In genomic region chr11:19924757-19925148, GRCm38 (mm10) we compare ENCODE assay signal across 8 mouse cellular contexts. TPM values are rescaled to one million over a fixed set of nuclear protein-coding genes. Genes with fewer than 3 reads are reported as not detected.
DNase-seq lines count a peak whose midpoint lies in the region; ATAC-seq and TF ChIP-seq lines count a peak whose summit lies in the region.

No protein-coding gene starts in this region.

- peak overlapping the region; percentile 65 for H3K4me2 ChIP-seq in forebrain, postnatal 0 days (ENCODE audit: low read depth)
- H3K4me2 ChIP-seq in intestine, postnatal 0 days (replicated peaks; ENCODE audit: low read depth): peak overlapping the region; percentile 90
- peak overlapping the region; percentile 88 for H3K4me2 ChIP-seq in stomach, postnatal 0 days (replicated peaks; ENCODE audit: low read depth)

- ATAC-seq in forebrain, postnatal 0 days: peak; percentile 19
- ATAC-seq in intestine, postnatal 0 days: no peak
- 0 out of 2 replicates have a peak, but pooled peaks have one; percentile 0 for ATAC-seq in stomach, postnatal 0 days (ENCODE audit: low FRiP score, low TSS enrichment)
- ATAC-seq in monocyte, adult 5-6 weeks (replicated peaks; ENCODE audit: insufficient number of reproducible peaks, low FRiP score, low TSS enrichment, poor library complexity, severe bottlenecking): no peak

- peak overlapping the region; percentile 84 for H3K27ac ChIP-seq in bone marrow, adult 2 months (ENCODE audit: control insufficient read depth, insufficient read depth, low read depth, low read length, poor library complexity)
- H3K27ac ChIP-seq in forebrain, postnatal 0 days (ENCODE audit: low read depth, low read length): peak overlapping the region; percentile 94
- H3K27ac ChIP-seq in intestine, postnatal 0 days (ENCODE audit: low read depth, low read length): peak overlapping the region; percentile 97
- H3K27ac ChIP-seq in macrophage: peak overlapping the region; percentile 70
- peak overlapping the region; percentile 97 for H3K27ac ChIP-seq in stomach, postnatal 0 days (replicated peaks)

- H3K79me2 ChIP-seq in macrophage (ENCODE audit: inconsistent target): peaks cover 34% of the 10 kb centered on the region

- no peaks in the 10 kb centered on the region for H3K27me3 ChIP-seq in forebrain, postnatal 0 days (ENCODE audit: insufficient read depth, low read length)
- no peaks in the 10 kb centered on the region for H3K27me3 ChIP-seq in intestine, postnatal 0 days (replicated peaks; ENCODE audit: control insufficient read depth, insufficient read depth, low read length)
- H3K27me3 ChIP-seq in stomach, postnatal 0 days (ENCODE audit: control insufficient read depth, insufficient read depth, low read length): no peaks in the 10 kb centered on the region

- 0% methylated on average over 29 of the region's 29 CpGs for WGBS in bone marrow, adult 2 months
- 2% methylated on average over 29 of the region's 29 CpGs for WGBS in forebrain, postnatal 0 days
- under 1% methylated on average over 27 of the region's 29 CpGs for WGBS in intestine, postnatal 0 days
- WGBS in macrophage (ENCODE audit: missing documents): 0% methylated on average over 28 of the region's 29 CpGs
- WGBS in stomach, postnatal 0 days: under 1% methylated on average over 29 of the region's 29 CpGs

- no peaks in the 10 kb centered on the region for H3K36me3 ChIP-seq in forebrain, postnatal 0 days (ENCODE audit: insufficient read depth)
- H3K36me3 ChIP-seq in intestine, postnatal 0 days (ENCODE audit: control insufficient read depth, insufficient read depth): no peaks in the 10 kb centered on the region; the same call in 1 of the 2 replicates
- H3K36me3 ChIP-seq in macrophage (ENCODE audit: inconsistent target): no peaks in the 10 kb centered on the region
- no peaks in the 10 kb centered on the region for H3K36me3 ChIP-seq in stomach, postnatal 0 days (ENCODE audit: control insufficient read depth, insufficient read depth, low read length)

- intact Hi-C loops in left cerebral cortex, postnatal 36 days (cut with DNase I): loop anchor here (2.0 to 10.0 kb wide), 7 partner anchors 20 to 280 kb away; partner anchors contain the start of gene Rab1a

- peak overlapping the region; percentile 79 for H3K4me3 ChIP-seq in bone marrow, adult 2 months (replicated peaks; ENCODE audit: control insufficient read depth, low read depth, low read length)
- peak overlapping the region; percentile 88 for H3K4me3 ChIP-seq in forebrain, postnatal 0 days (ENCODE audit: low read depth, low read length)
- H3K4me3 ChIP-seq in intestine, postnatal 0 days (ENCODE audit: low read depth, low read length): peak overlapping the region; percentile 70
- peak overlapping the region; percentile 59 for H3K4me3 ChIP-seq in macrophage (ENCODE audit: inconsistent target)
- H3K4me3 ChIP-seq in stomach, postnatal 0 days (ENCODE audit: low read depth, low read length): peak overlapping the region; percentile 95

- no peak for TF ChIP-seq POLR2A in bone marrow, adult 2 months (IDR thresholded peaks at IDR 0.05; ENCODE audit: borderline replicate concordance, control insufficient read depth, low read depth, low read length)

- TF ChIP-seq EP300 in stomach, postnatal 0 days (optimal IDR thresholded peaks at IDR 0.05): no peak

- no peak for TF ChIP-seq CTCF in bone marrow, adult 2 months (IDR thresholded peaks at IDR 0.05; ENCODE audit: control insufficient read depth, insufficient read depth, low read length)
- TF ChIP-seq CTCF in forebrain, postnatal 0 days (IDR thresholded peaks at IDR 0.05; ENCODE audit: low read depth): no peak
- no peak for TF ChIP-seq CTCF in intestine, postnatal 0 days (IDR thresholded peaks at IDR 0.05; ENCODE audit: low read depth)
- TF ChIP-seq CTCF in stomach, postnatal 0 days (IDR thresholded peaks at IDR 0.05; ENCODE audit: low read depth): no peak

- peak; percentile 58 to 62 for DNase-seq in left cerebral cortex, postnatal 36 days (ENCODE audit: low spot score in 2 of 2)
- no peak for DNase-seq in left cerebral cortex, adult 9 months (ENCODE audit: low spot score in 2 of 2)
- DNase-seq in forebrain, postnatal 0 days: peak; percentile 63
- no peak for DNase-seq in stomach, postnatal 0 days (ENCODE audit: low spot score)

- no peaks in the 10 kb centered on the region for H3K9me3 ChIP-seq in forebrain, postnatal 0 days (ENCODE audit: low read length)
- no peaks in the 10 kb centered on the region for H3K9me3 ChIP-seq in intestine, postnatal 0 days (ENCODE audit: control insufficient read depth)
- H3K9me3 ChIP-seq in stomach, postnatal 0 days (ENCODE audit: control insufficient read depth, low read length): no peaks in the 10 kb centered on the region

- peak overlapping the region; percentile 98 for H3K9ac ChIP-seq in forebrain, postnatal 0 days
- peak overlapping the region; percentile 91 for H3K9ac ChIP-seq in intestine, postnatal 0 days (ENCODE audit: low read depth, low read length)
- peak overlapping the region; percentile 96 for H3K9ac ChIP-seq in stomach, postnatal 0 days (ENCODE audit: low read length)

- peaks cover 4% of the 10 kb centered on the region for H3K4me1 ChIP-seq in bone marrow, adult 2 months (ENCODE audit: control insufficient read depth, insufficient read depth, low read length)
- H3K4me1 ChIP-seq in forebrain, postnatal 0 days (ENCODE audit: insufficient read depth): peaks cover 5% of the 10 kb centered on the region; the same call in 1 of the 2 replicates
- H3K4me1 ChIP-seq in intestine, postnatal 0 days (replicated peaks; ENCODE audit: control insufficient read depth, insufficient read depth, low read length): peaks cover 8% of the 10 kb centered on the region; the same call in 1 of the 2 replicates
- 0 out of 2 replicates have a peak, but pooled peaks cover 4% of the 10 kb centered on the region for H3K4me1 ChIP-seq in stomach, postnatal 0 days (replicated peaks; ENCODE audit: control insufficient read depth, insufficient read depth)

RNA-seq across cellular contexts. Expression of gene Spred2, which starts 0.6 kb away (rescaled TPM):
- total RNA-seq in left cerebral cortex, postnatal 36 days (2021): 100 to 1,000 TPM in 1 of 2 experiments, 10 to 100 TPM in 1; 85.1 to 102 TPM
- polyA plus RNA-seq in bone marrow, adult 2 months (2011; ENCODE audit: insufficient read depth, insufficient read length, low replicate concordance, missing spikeins): 3.5 and 7.1 TPM in 2 replicates
- total RNA-seq in forebrain, postnatal 0 days (2014; rRNA removed): 12.0 and 15.5 TPM in 2 replicates
- polyA plus RNA-seq in forebrain, postnatal 0 days (2015; fragmentation: Nextera tagmentation; extraction: Ambion mirVana): 6.7 and 9.1 TPM in 2 replicates
- 5.6 and 5.7 TPM in 2 replicates for polyA plus RNA-seq in intestine, postnatal 0 days (2015; fragmentation: Nextera tagmentation; extraction: Ambion mirVana)
- 10 to 100 TPM in 12 of 26 experiments, 1 to 10 TPM in 14; 2.3 to 29.3 (median 8.7) TPM for total RNA-seq in macrophage (2018; cell fraction: chromatin; rRNA removed)
- total RNA-seq in macrophage (2018; cell fraction: cytosol; rRNA removed): 10 to 100 TPM in 12 of 26 experiments, 1 to 10 TPM in 14; 5.0 to 30.1 (median 9.4) TPM
- 10 to 100 TPM in 17 of 26 experiments, 1 to 10 TPM in 9; 4.3 to 33.2 (median 13.2) TPM for total RNA-seq in macrophage (2018; cell fraction: nucleus; rRNA removed)
- 2.8 to 25.1 TPM (median 4.4 TPM) in 3 replicates for polyA plus RNA-seq in macrophage (2018)
- polyA plus RNA-seq in stomach, postnatal 0 days (2015; fragmentation: Nextera tagmentation; extraction: Ambion mirVana): 3.5 and 3.6 TPM in 2 replicates
- 4.4 to 10.0 TPM (median 6.4 TPM) in 3 replicates for total RNA-seq in monocyte, adult 5-6 weeks (2017)

Comparison
In these comparisons a context has a peak if more than half of its experiments do, and no peak if none do; other contexts are left out.
1. DNase-seq: peak in left cerebral cortex, postnatal 36 days (2 of 2) and forebrain, postnatal 0 days (single experiment); none in left cerebral cortex, adult 9 months (0 of 2) and stomach, postnatal 0 days (single experiment).
2. ATAC-seq: peak in forebrain, postnatal 0 days (single experiment) and stomach, postnatal 0 days (single experiment); none in intestine, postnatal 0 days (single experiment) and monocyte, adult 5-6 weeks (single experiment).
3. Peak in every context shown above with its lines, with median percentiles within 50 percentile points of each other: H3K27ac ChIP-seq, H3K4me3 ChIP-seq, H3K4me2 ChIP-seq and H3K9ac ChIP-seq.